In the genomic region with DNA sequence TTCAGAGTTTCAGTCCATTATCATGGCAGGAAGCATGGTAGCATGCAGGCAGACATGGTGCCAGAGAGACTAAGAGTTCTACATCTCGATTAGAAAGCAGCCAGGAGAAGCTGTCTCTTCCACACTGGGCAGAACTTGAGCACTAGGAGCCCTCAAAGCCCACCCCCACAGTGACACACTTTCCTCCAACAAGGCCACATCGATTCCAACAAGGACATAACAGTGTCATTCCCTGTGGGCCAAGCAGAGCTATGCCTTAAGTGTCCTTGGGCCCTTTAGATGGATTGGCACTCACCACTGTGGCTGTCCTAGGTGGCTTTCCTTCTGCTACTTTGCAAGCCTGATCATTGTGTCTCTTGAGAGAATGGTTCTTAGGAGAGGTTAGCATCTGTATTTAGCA, we compare ENCODE assay signal across 13 mouse cellular contexts.
"Had no signal": no experiment of that assay in that cellular context is flagged by ENCODE, and none has a peak within 500 bp of the region (broad histone marks: within the 10 kb centered on the region; RNA-seq: fewer than 3 reads in every experiment).

No protein-coding gene starts in this region.

- H3K36me3 ChIP-seq: kidney, embryonic 15.5 days; midbrain, embryonic 13.5 days; neural tube, embryonic 13.5 days had no signal

- H3K27me3 ChIP-seq: kidney, embryonic 15.5 days; midbrain, embryonic 13.5 days; neural tube, embryonic 13.5 days had no signal

- H3K4me2 ChIP-seq: kidney, embryonic 15.5 days; lung, embryonic 14.5 days; midbrain, embryonic 13.5 days; neural tube, embryonic 13.5 days had no signal

- H3K9me3 ChIP-seq: kidney, embryonic 15.5 days; midbrain, embryonic 13.5 days; neural tube, embryonic 13.5 days had no signal

- H3K9ac ChIP-seq: kidney, embryonic 15.5 days; liver, embryonic 14.5 days; liver, postnatal 0 days; lung, embryonic 14.5 days; midbrain, embryonic 13.5 days; neural tube, embryonic 13.5 days had no signal

- ATAC-seq: liver, postnatal 0 days; midbrain, embryonic 13.5 days; midbrain, embryonic 16.5 days had no signal

- DNase-seq: layer of hippocampus, postnatal 36 days; spleen, adult 18-20 months; thymus, adult 18-20 months; thymus, postnatal 36 days had no signal

- H3K4me3 ChIP-seq: kidney, embryonic 15.5 days; midbrain, embryonic 13.5 days; myocyte; neural tube, embryonic 13.5 days had no signal

- H3K4me1 ChIP-seq: midbrain, embryonic 13.5 days had no signal

- H3K27ac ChIP-seq: kidney, embryonic 15.5 days; liver, embryonic 14.5 days; macrophage; midbrain, embryonic 13.5 days; neural tube, embryonic 13.5 days had no signal
